Comparison of ENCODE assay signal across 25 mouse cellular contexts in the genomic region with DNA sequence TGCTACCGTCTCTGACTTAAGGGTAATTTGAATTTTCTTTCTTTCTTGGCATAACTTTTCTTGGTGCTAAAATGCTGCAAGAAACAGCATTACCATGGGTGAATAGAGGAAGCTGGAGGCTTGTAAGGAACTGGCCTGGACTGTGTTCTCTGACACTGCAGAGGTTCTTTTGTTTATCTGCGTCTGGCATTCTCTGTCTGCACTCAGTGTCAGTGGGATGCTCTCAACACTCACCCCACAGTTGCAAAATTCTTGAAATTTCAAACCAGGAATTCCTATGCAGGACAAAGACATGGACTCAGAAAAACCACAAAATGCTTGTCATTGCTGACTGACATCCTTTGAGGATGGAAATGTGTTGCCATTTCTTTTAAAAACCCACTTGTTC. TPM values are rescaled to one million over a fixed set of nuclear protein-coding genes. Genes with fewer than 3 reads are reported as not detected.
DNase-seq lines count a peak whose midpoint lies in the region; ATAC-seq and TF ChIP-seq lines count a peak whose summit lies in the region.
"Had no signal": no experiment of that assay in that cellular context is flagged by ENCODE, and none has a peak within 500 bp of the region (broad histone marks: within the 10 kb centered on the region; RNA-seq: fewer than 3 reads in every experiment).

No protein-coding gene starts in this region.

- no peak for TF ChIP-seq EP300 in heart, postnatal 0 days (IDR thresholded peaks at IDR 0.05; ENCODE audit: low read depth)

- H3K4me3 ChIP-seq in heart, postnatal 0 days (ENCODE audit: low read depth, low read length) = no peak overlapping the region
- no peak overlapping the region for H3K4me3 ChIP-seq in lung, embryonic 16.5 days (ENCODE audit: low read length)
- H3K4me3 ChIP-seq: embryonic facial prominence, embryonic 12.5 days; erythroblast, embryonic 14.5 days; forebrain, embryonic 12.5 days; midbrain, embryonic 15.5 days; neural tube, embryonic 12.5 days had no signal

- H3K27me3 ChIP-seq in heart, postnatal 0 days (ENCODE audit: control insufficient read depth, insufficient read depth, low read length) = no peaks in the 10 kb centered on the region
- H3K27me3 ChIP-seq in lung, embryonic 16.5 days (ENCODE audit: control insufficient read depth, insufficient read depth, low read depth, low read length) = no peaks in the 10 kb centered on the region
- H3K27me3 ChIP-seq: embryonic facial prominence, embryonic 12.5 days; forebrain, embryonic 12.5 days; midbrain, embryonic 15.5 days; neural tube, embryonic 12.5 days had no signal

- H3K9me3 ChIP-seq in heart, postnatal 0 days (replicated peaks; ENCODE audit: control insufficient read depth, low read length) = no peaks in the 10 kb centered on the region
- H3K9me3 ChIP-seq in lung, embryonic 16.5 days (ENCODE audit: control insufficient read depth, low read length) = no peaks in the 10 kb centered on the region
- H3K9me3 ChIP-seq: embryonic facial prominence, embryonic 12.5 days; forebrain, embryonic 12.5 days; midbrain, embryonic 15.5 days; neural tube, embryonic 12.5 days had no signal

- intact Hi-C loops in heart, postnatal 25 days (cut with DNase I) = loop anchor here (5.0 kb wide), 1 partner anchor 48 kb away; no protein-coding TSS in a partner anchor
- intact Hi-C loops in left cerebral cortex, postnatal 4 days (cut with DNase I) = loop anchor here (10.0 kb wide), 1 partner anchor 45 kb away; no protein-coding TSS in a partner anchor

- no peaks in the 10 kb centered on the region for H3K4me1 ChIP-seq in heart, postnatal 0 days (ENCODE audit: control insufficient read depth, insufficient read depth)
- no peaks in the 10 kb centered on the region for H3K4me1 ChIP-seq in lung, embryonic 16.5 days (replicated peaks; ENCODE audit: control insufficient read depth, insufficient read depth, low read length)
- H3K4me1 ChIP-seq: embryonic facial prominence, embryonic 12.5 days had no signal

- no peak overlapping the region for H3K27ac ChIP-seq in heart, postnatal 0 days (ENCODE audit: low read depth)
- no peak overlapping the region; the same call in 1 of the 2 replicates for H3K27ac ChIP-seq in lung, embryonic 16.5 days (ENCODE audit: low read length)
- H3K27ac ChIP-seq: embryonic facial prominence, embryonic 12.5 days; forebrain, embryonic 12.5 days; hindbrain, embryonic 14.5 days; kidney, postnatal 0 days; midbrain, embryonic 15.5 days; neural tube, embryonic 12.5 days had no signal

- TF ChIP-seq CTCF in heart, postnatal 0 days (IDR thresholded peaks at IDR 0.05; ENCODE audit: low read depth) = no peak

- no peaks in the 10 kb centered on the region for H3K36me3 ChIP-seq in heart, postnatal 0 days (replicated peaks; ENCODE audit: control insufficient read depth, insufficient read depth, low read length)
- H3K36me3 ChIP-seq in lung, embryonic 16.5 days (ENCODE audit: control insufficient read depth, insufficient read depth, low read length) = no peaks in the 10 kb centered on the region
- H3K36me3 ChIP-seq: embryonic facial prominence, embryonic 12.5 days; forebrain, embryonic 12.5 days; midbrain, embryonic 15.5 days; neural tube, embryonic 12.5 days had no signal

- peak; percentile 9 for DNase-seq in embryo, embryonic 10 days (ENCODE audit: low spot score)
- DNase-seq in embryo, embryonic 11 days = no peak
- DNase-seq in heart, postnatal 0 days (ENCODE audit: low spot score) = peak; percentile 35
- DNase-seq in heart, postnatal 25 days (ENCODE audit: low spot score) = no peak
- DNase-seq in cerebellum, adult 11 months = no peak
- no peak for DNase-seq in left cerebral cortex, postnatal 4 days
- DNase-seq: adrenal gland, postnatal 25 days; cerebellum, adult 9-10 months; kidney, adult 18-20 months; layer of hippocampus, adult 9-11 months; retina, postnatal 1 day; right cerebral cortex, postnatal 25 days; spleen, adult 18-20 months had no signal

- WGBS in heart, postnatal 0 days = 24% methylated on average over 2 of the region's 2 CpGs
- 41% methylated on average over 2 of the region's 2 CpGs for WGBS in lung, embryonic 16.5 days

- peak; percentile 66; the same call in 1 of the 2 replicates for ATAC-seq in heart, postnatal 0 days (ENCODE audit: insufficient read depth, low read depth)
- peak; percentile 88 for ATAC-seq in lung, embryonic 16.5 days (ENCODE audit: low read depth)
- ATAC-seq in megakaryocyte, adult 5-6 weeks (ENCODE audit: poor library complexity, severe bottlenecking) = peak; percentile 65
- ATAC-seq: inflammation-experienced regulatory T-cells, adult 6 months; liver, postnatal 0 days; midbrain, embryonic 15.5 days had no signal

- no peak overlapping the region for H3K9ac ChIP-seq in heart, postnatal 0 days (replicated peaks; ENCODE audit: low read depth, low read length)
- no peak overlapping the region for H3K9ac ChIP-seq in lung, embryonic 16.5 days (ENCODE audit: low read length)
- H3K9ac ChIP-seq: embryonic facial prominence, embryonic 12.5 days; forebrain, embryonic 12.5 days; hindbrain, embryonic 14.5 days; liver, postnatal 0 days; midbrain, embryonic 15.5 days; neural tube, embryonic 12.5 days had no signal

- no peak overlapping the region for H3K4me2 ChIP-seq in heart, postnatal 0 days (ENCODE audit: low read depth, low read length)
- H3K4me2 ChIP-seq in lung, embryonic 16.5 days (ENCODE audit: low read depth, low read length) = no peak overlapping the region
- H3K4me2 ChIP-seq: embryonic facial prominence, embryonic 12.5 days; forebrain, embryonic 12.5 days; hindbrain, embryonic 14.5 days; midbrain, embryonic 15.5 days; neural tube, embryonic 12.5 days had no signal

RNA-seq across cellular contexts. Expression of a gene that starts 9.5 kb away (rescaled TPM):
- not detected in 2 replicates for total RNA-seq in heart, postnatal 0 days (2014; rRNA removed; ENCODE audit: low replicate concordance)
- polyA plus RNA-seq in heart, postnatal 0 days (2015; fragmentation: Nextera tagmentation; extraction: Ambion mirVana) = 0.11 and 0.15 TPM in 2 replicates
- total RNA-seq in heart, postnatal 25 days (2021) = under 1 TPM; 0.16 to 0.59 TPM
- polyA plus RNA-seq in lung, embryonic 16.5 days (2015; fragmentation: Nextera tagmentation; extraction: Ambion mirVana) = 0.24 and 0.25 TPM in 2 replicates
- not detected in 2 replicates for total RNA-seq in megakaryocyte, adult 5-6 weeks (2015)
- 0.08 TPM in 1 of 2 replicates, not detected in the other for total RNA-seq in megakaryocyte, adult 5-6 weeks (2017)
- total RNA-seq in left cerebral cortex, postnatal 4 days (2021) = 10 to 100 TPM; 21.0 to 21.1 TPM
- total RNA-seq: common myeloid progenitor, adult 5-6 weeks had no signal
- polyA plus RNA-seq: erythroblast, embryonic 14.5 days; inflammation-experienced regulatory T-cells, adult 6 months had no signal

Comparison
In these comparisons a context has a peak if more than half of its experiments do, and no peak if none do; other contexts are left out.
1. DNase-seq: peak in embryo, embryonic 10 days (single experiment) and heart, postnatal 0 days (single experiment); none in embryo, embryonic 11 days (single experiment), heart, postnatal 25 days (single experiment), cerebellum, adult 11 months (single experiment) and left cerebral cortex, postnatal 4 days (single experiment).
2. RNA of a gene that starts 9.5 kb away (total RNA-seq): 21.0 to 21.1 TPM in left cerebral cortex, postnatal 4 days; 0.16 to 0.59 TPM in heart, postnatal 25 days, not detected in heart, postnatal 0 days and 0.08 TPM in megakaryocyte, adult 5-6 weeks; every median in the first group is over 10 times any median in the second.
3. Peak in every context shown above with its lines, with median percentiles within 50 percentile points of each other: ATAC-seq.